Mouse (Mus musculus) ES-Bruce4 (cell line): Measurements from ENCODE around the gene Szrd1.

Experiments used
- CTCF ChIP-seq: IDR thresholded peaks from one replicate; pipeline ENCODE4 v1.8.1; 2011; ENCODE audit warnings: low read depth, low read length
- EP300 ChIP-seq: IDR thresholded peaks from 2 replicates; pipeline ENCODE4 v1.6.1; 2011; ENCODE audit warnings: low read depth, low read length; ENCODE audit not compliant: insufficient read depth

- no peak for TF ChIP-seq CTCF
- TF ChIP-seq EP300 = no peak
Observed at GRCm38 (mm10) chr4:141114521-141114981, 25.0 kb downstream of the Szrd1 start.
